Comparison of ENCODE assay signal across 8 mouse cellular contexts in the genomic region with DNA sequence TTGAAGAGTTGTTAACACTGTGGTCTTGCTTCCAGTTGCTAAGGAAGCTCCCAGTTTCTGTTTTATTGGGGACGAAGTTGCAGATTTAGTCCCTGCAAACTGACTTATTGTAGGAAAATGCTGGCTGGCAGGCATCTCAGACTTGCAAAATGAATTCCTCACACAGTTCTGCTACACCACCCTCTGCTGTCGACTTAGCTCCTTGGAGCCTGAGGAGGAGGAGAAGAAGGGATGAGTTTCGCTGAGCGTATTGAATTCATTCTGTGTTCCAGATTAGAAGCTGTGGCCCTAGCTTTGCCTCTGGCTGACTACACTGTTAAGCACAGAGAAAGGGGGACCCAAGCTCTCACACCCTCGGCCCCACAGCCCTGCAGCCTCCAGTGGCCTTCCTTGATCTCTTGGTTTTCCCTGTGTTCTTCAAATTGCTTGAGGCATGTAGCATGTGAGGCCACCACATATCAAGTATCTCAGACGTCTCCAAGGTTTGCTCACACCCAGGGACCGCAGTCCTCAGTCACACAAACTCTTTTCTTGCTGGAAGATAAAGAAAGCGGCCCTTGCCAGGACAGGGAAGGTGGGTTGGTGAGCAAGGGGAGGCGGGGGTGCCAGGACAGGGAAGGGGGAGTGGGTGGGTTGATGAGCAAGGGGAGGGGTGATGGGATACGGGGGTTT. TPM values are rescaled to one million over a fixed set of nuclear protein-coding genes. Genes with fewer than 3 reads are reported as not detected.
DNase-seq lines count a peak whose midpoint lies in the region; ATAC-seq and TF ChIP-seq lines count a peak whose summit lies in the region.

No protein-coding gene starts in this region.

- no peak overlapping the region for H3K9ac ChIP-seq in liver, embryonic 12.5 days
- H3K9ac ChIP-seq in liver, postnatal 0 days (replicated peaks) = no peak overlapping the region
- H3K9ac ChIP-seq in embryonic facial prominence, embryonic 15.5 days = no peak overlapping the region
- no peak overlapping the region for H3K9ac ChIP-seq in midbrain, embryonic 11.5 days (ENCODE audit: low read length)

- H3K4me3 ChIP-seq in liver, embryonic 12.5 days = no peak overlapping the region
- H3K4me3 ChIP-seq in liver, postnatal 0 days (ENCODE audit: low read depth, low read length) = no peak overlapping the region
- H3K4me3 ChIP-seq in embryonic facial prominence, embryonic 15.5 days (replicated peaks) = no peak overlapping the region
- H3K4me3 ChIP-seq in midbrain, embryonic 11.5 days (ENCODE audit: low read depth, low read length) = no peak overlapping the region
- no peak overlapping the region for H3K4me3 ChIP-seq in thymus, adult 2 months (ENCODE audit: control insufficient read depth, insufficient read depth, low read length)

- no peak for TF ChIP-seq POLR2A in thymus, adult 2 months (IDR thresholded peaks at IDR 0.05; ENCODE audit: control insufficient read depth, extremely low read depth, insufficient read depth, low read length, poor library complexity)

- H3K4me1 ChIP-seq in liver, embryonic 12.5 days = peaks cover 20% of the 10 kb centered on the region
- peaks cover 10% of the 10 kb centered on the region for H3K4me1 ChIP-seq in liver, postnatal 0 days (ENCODE audit: insufficient read depth)
- H3K4me1 ChIP-seq in embryonic facial prominence, embryonic 15.5 days = peaks cover 17% of the 10 kb centered on the region; the same call in 1 of the 2 replicates
- peaks cover 38% of the 10 kb centered on the region for H3K4me1 ChIP-seq in midbrain, embryonic 11.5 days (ENCODE audit: control insufficient read depth, insufficient read depth, low read length)
- H3K4me1 ChIP-seq in thymus, adult 2 months (replicated peaks; ENCODE audit: control insufficient read depth, insufficient read depth, low read length) = peaks cover 38% of the 10 kb centered on the region

- DNase-seq in frontal cortex, adult 2 months (ENCODE audit: extremely low spot score in 1 of 2, low spot score in 1 of 2) = peak; percentile 56 to 74
- DNase-seq in frontal cortex, postnatal 10 days (ENCODE audit: low spot score in 2 of 2) = no peak
- DNase-seq in liver, postnatal 0 days = no peak
- peak; percentile 89 for DNase-seq in midbrain, embryonic 11.5 days (ENCODE audit: low spot score, missing footprints)
- DNase-seq in testis, postnatal 10 days (ENCODE audit: low spot score) = no peak
- DNase-seq in thymus, adult 2 months = no peak

- 48% methylated on average over 10 of the region's 10 CpGs for WGBS in liver, embryonic 12.5 days (ENCODE audit: insufficient replicate concordance)
- 68% methylated on average over 10 of the region's 10 CpGs for WGBS in liver, postnatal 0 days (ENCODE audit: insufficient replicate concordance)
- 33% methylated on average over 10 of the region's 10 CpGs for WGBS in embryonic facial prominence, embryonic 15.5 days
- 23% methylated on average over 10 of the region's 10 CpGs for WGBS in midbrain, embryonic 11.5 days
- WGBS in thymus, adult 2 months = 84% methylated on average over 10 of the region's 10 CpGs

- peaks cover 11% of the 10 kb centered on the region; the same call in 1 of the 2 replicates for H3K36me3 ChIP-seq in liver, embryonic 12.5 days
- H3K36me3 ChIP-seq in liver, postnatal 0 days (replicated peaks; ENCODE audit: insufficient read depth, low read length) = no peaks in the 10 kb centered on the region
- H3K36me3 ChIP-seq in embryonic facial prominence, embryonic 15.5 days = no peaks in the 10 kb centered on the region
- H3K36me3 ChIP-seq in midbrain, embryonic 11.5 days (ENCODE audit: control insufficient read depth, insufficient read depth, low read length) = no peaks in the 10 kb centered on the region
- no peaks in the 10 kb centered on the region for H3K36me3 ChIP-seq in thymus, adult 2 months (ENCODE audit: control insufficient read depth, insufficient read depth, low read length)

- TF ChIP-seq EP300 in liver, postnatal 0 days (IDR thresholded peaks at IDR 0.05; ENCODE audit: low read depth) = no peak

- peak overlapping the region; percentile 62 for H3K4me2 ChIP-seq in liver, embryonic 12.5 days
- H3K4me2 ChIP-seq in liver, postnatal 0 days (ENCODE audit: low read depth, low read length) = no peak overlapping the region
- peak overlapping the region; percentile 50; the same call in 1 of the 2 replicates for H3K4me2 ChIP-seq in embryonic facial prominence, embryonic 15.5 days (replicated peaks)
- peak overlapping the region; percentile 42; the same call in 1 of the 2 replicates for H3K4me2 ChIP-seq in midbrain, embryonic 11.5 days

- ATAC-seq in liver, embryonic 12.5 days = no peak
- ATAC-seq in liver, postnatal 0 days = no peak
- ATAC-seq in embryonic facial prominence, embryonic 15.5 days (ENCODE audit: insufficient number of reproducible peaks, low FRiP score, low TSS enrichment, low read depth) = no peak
- peak; percentile 36; the same call in 1 of the 2 replicates for ATAC-seq in midbrain, embryonic 11.5 days (ENCODE audit: low FRiP score)

- no peaks in the 10 kb centered on the region for H3K9me3 ChIP-seq in liver, embryonic 12.5 days (replicated peaks)
- H3K9me3 ChIP-seq in liver, postnatal 0 days (ENCODE audit: low read length) = no peaks in the 10 kb centered on the region
- no peaks in the 10 kb centered on the region for H3K9me3 ChIP-seq in embryonic facial prominence, embryonic 15.5 days (replicated peaks)
- no peaks in the 10 kb centered on the region for H3K9me3 ChIP-seq in midbrain, embryonic 11.5 days (ENCODE audit: control insufficient read depth, low read length)

- peaks cover 19% of the 10 kb centered on the region for H3K27me3 ChIP-seq in liver, embryonic 12.5 days (replicated peaks)
- 0 out of 2 replicates have a peak, but pooled peaks cover 2% of the 10 kb centered on the region for H3K27me3 ChIP-seq in liver, postnatal 0 days (ENCODE audit: insufficient read depth, low read length)
- no peaks in the 10 kb centered on the region for H3K27me3 ChIP-seq in embryonic facial prominence, embryonic 15.5 days
- H3K27me3 ChIP-seq in midbrain, embryonic 11.5 days (ENCODE audit: control insufficient read depth, insufficient read depth, low read length) = no peaks in the 10 kb centered on the region; the same call in 1 of the 2 replicates
- H3K27me3 ChIP-seq in thymus, adult 2 months (ENCODE audit: control insufficient read depth, insufficient read depth, low read length) = no peaks in the 10 kb centered on the region

- H3K27ac ChIP-seq in liver, embryonic 12.5 days = no peak overlapping the region
- H3K27ac ChIP-seq in liver, postnatal 0 days (ENCODE audit: low read depth) = no peak overlapping the region
- H3K27ac ChIP-seq in embryonic facial prominence, embryonic 15.5 days (replicated peaks) = no peak overlapping the region
- H3K27ac ChIP-seq in midbrain, embryonic 11.5 days (ENCODE audit: low read depth, low read length) = peak overlapping the region; percentile 47; the same call in 1 of the 2 replicates
- no peak overlapping the region for H3K27ac ChIP-seq in thymus, adult 2 months (ENCODE audit: control insufficient read depth, insufficient read depth, low read length)

- TF ChIP-seq CTCF in liver, postnatal 0 days (IDR thresholded peaks at IDR 0.05; ENCODE audit: low read depth) = no peak
- TF ChIP-seq CTCF in thymus, adult 2 months (IDR thresholded peaks at IDR 0.05; ENCODE audit: borderline replicate concordance, control insufficient read depth, extremely low read depth, insufficient read depth, low read length, poor library complexity) = no peak

RNA-seq across cellular contexts. Expression of a gene that starts 24.8 kb away (rescaled TPM):
- 8.5 and 9.2 TPM in 2 replicates for polyA plus RNA-seq in frontal cortex, adult 2 months (2012; rRNA removed)
- polyA plus RNA-seq in liver, embryonic 12.5 days (2016; fragmentation: Nextera tagmentation; extraction: Ambion mirVana) = 23.0 and 23.9 TPM in 2 replicates
- 8.3 and 9.8 TPM in 2 replicates for polyA plus RNA-seq in liver, postnatal 0 days (2015; fragmentation: Nextera tagmentation; extraction: Ambion mirVana)
- 15.5 and 16.1 TPM in 2 replicates for polyA plus RNA-seq in embryonic facial prominence, embryonic 15.5 days (2015; fragmentation: Nextera tagmentation; extraction: Ambion mirVana)
- polyA plus RNA-seq in midbrain, embryonic 11.5 days (2014; fragmentation: Nextera tagmentation; extraction: Ambion mirVana) = 12.4 and 12.8 TPM in 2 replicates
- 69.4 and 78.0 TPM in 2 replicates for polyA plus RNA-seq in thymus, adult 2 months (2012; rRNA removed)

Comparison
In these comparisons a context has a peak if more than half of its experiments do, and no peak if none do; other contexts are left out.
1. DNase-seq: peak in frontal cortex, adult 2 months (2 of 2) and midbrain, embryonic 11.5 days (single experiment); none in frontal cortex, postnatal 10 days (0 of 2), liver, postnatal 0 days (single experiment), testis, postnatal 10 days (single experiment) and thymus, adult 2 months (single experiment).